Mouse (Mus musculus): ENCODE measurements at regions not wholly inside any gene's neighbourhood (a gene's known extent, or its start where the extent isn't known, plus 50 kb on each side); places are given as distances from the start of the nearest gene placed in this dataset.

- DNase-seq = no peak
Observed at GRCm38 (mm10) chr7:129441085-129441617, 150.5 kb upstream of the Wdr11 start.

- DNase-seq = peak; percentile 54
Observed at GRCm38 (mm10) chr7:129469496-129469895, 122.2 kb upstream of the Wdr11 start.

GRCm38 (mm10) chr7:129483736-129484135, 107.9 kb upstream of the Wdr11 start:
- DNase-seq = no peak

- peak; percentile 63 for DNase-seq
Observed at GRCm38 (mm10) chr7:129506894-129507293, 84.8 kb upstream of the Wdr11 start.

- no peak for DNase-seq
Observed at GRCm38 (mm10) chr7:129509631-129510132, 82.0 kb upstream of the Wdr11 start.

GRCm38 (mm10) chr7:129514619-129515018, 77.0 kb upstream of the Wdr11 start:
- DNase-seq = no peak

- no peak for DNase-seq
Observed at GRCm38 (mm10) chr7:129524369-129524915, 67.2 kb upstream of the Wdr11 start.

- peak; percentile 15 for DNase-seq
Observed at GRCm38 (mm10) chr7:129525985-129526384, 65.7 kb upstream of the Wdr11 start.

- no peak for DNase-seq
Observed at GRCm38 (mm10) chr7:129528263-129528662, 63.4 kb upstream of the Wdr11 start.

- no peak for DNase-seq
Observed at GRCm38 (mm10) chr7:129533366-129533905, 58.2 kb upstream of the Wdr11 start.

All from lung, postnatal 36 days (tissue).